Mouse (Mus musculus): ENCODE results near the gene Ttc4. TPM values are rescaled to one million over a fixed set of nuclear protein-coding genes. Genes with fewer than 3 reads are reported as not detected.

The Ttc4 gene
- total and polyA plus RNA-seq, 3 experiments = 54.8 TPM; not detected in 1

DNA sequence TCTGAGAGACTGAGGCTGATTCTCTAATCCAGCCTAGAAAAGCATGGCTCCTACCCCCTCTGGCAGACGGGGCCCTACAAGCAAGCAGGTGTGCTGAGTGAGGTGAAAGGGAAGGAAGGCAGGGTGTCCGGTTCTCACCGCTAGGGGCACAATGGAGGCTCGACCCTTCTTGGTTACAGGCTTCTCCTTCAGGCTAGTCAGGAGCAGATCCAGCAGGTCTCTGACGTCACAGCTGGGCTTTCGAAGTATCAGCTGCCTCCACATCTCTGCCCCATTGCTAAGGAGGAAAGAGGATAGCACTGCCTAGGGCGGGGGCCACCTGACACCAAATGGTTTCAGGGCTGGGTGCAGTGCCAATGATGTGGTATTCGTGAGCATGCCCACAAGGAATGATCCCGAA, 21.2 kb upstream of the Ttc4 start:
- TF ChIP-seq UBTF (IDR thresholded peaks at IDR 0.05; ENCODE audit: borderline replicate concordance, insufficient read depth, low read depth, low read length) = no peak
- TF ChIP-seq MAZ (IDR thresholded peaks at IDR 0.05; ENCODE audit: low read depth, low read length) = no peak
- Histone ChIP-seq H3K4me1 (ENCODE audit: control insufficient read depth in 1 of 2, insufficient read depth in 2 of 2, low read length in 2 of 2) (no peaks in the 10 kb centered on the region), H3K27me3 (ENCODE audit: control insufficient read depth in 1 of 2, insufficient read depth in 2 of 2, low read length in 2 of 2) (peaks cover 0 to 22% of the 10 kb centered on the region in 2 experiments; a peak in 3 of 4 replicates), H3K4me3 (ENCODE audit: control insufficient read depth in 1 of 2, insufficient read depth in 1 of 2, low read depth in 2 of 2, low read length in 2 of 2) (no peak overlapping the region), H3K36me3 (ENCODE audit: control insufficient read depth in 1 of 2, insufficient read depth in 2 of 2, low read length in 2 of 2) (no peaks in the 10 kb centered on the region), H3K9me3 (replicated peaks; ENCODE audit: insufficient read depth, low read length) (no peaks in the 10 kb centered on the region), H3K27ac (ENCODE audit: control insufficient read depth, low read depth, low read length) (no peak overlapping the region), H3K79me2 (ENCODE audit: control insufficient read depth, insufficient read depth, low read length, poor library complexity) (no peaks in the 10 kb centered on the region), H3K9ac (ENCODE audit: control insufficient read depth, low read depth, low read length, poor library complexity, severe bottlenecking) (no peak overlapping the region)
- DNase-seq (ENCODE audit: low read depth, low spot score) = no peak

DNA sequence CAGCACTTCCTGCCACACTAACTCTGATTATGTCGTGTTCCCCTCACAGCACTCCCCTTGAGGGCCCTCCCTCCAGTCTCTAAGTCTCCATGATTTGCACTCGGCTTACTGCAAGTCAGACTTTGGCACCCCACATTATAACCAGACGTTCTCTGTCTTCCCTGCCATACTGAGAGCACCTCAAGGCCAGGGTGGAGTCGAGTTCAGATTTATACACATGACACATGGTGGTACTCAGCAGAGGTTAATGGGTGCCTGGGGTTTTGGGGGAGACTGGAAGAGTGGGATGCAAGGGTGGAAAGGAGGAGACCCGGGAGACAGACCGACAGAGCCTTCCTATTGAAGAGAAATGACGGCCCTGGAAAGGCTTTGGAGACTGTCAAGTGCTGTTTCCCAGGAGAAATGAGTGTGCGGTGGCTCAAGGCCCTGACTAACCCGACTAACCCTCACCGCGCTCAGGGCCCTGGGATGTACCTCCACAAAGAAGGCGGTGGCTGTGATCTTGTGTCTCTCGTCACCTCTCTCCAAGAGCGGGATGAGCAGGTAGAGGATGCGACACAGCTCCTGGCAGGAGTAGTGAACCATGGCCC, 15.2 kb upstream of the Ttc4 start:
- no peak for DNase-seq (ENCODE audit: low read depth, low spot score)
- H3K79me2 ChIP-seq (ENCODE audit: control insufficient read depth, insufficient read depth, low read length, poor library complexity) = no peaks in the 10 kb centered on the region
- no peak overlapping the region for H3K27ac ChIP-seq (ENCODE audit: control insufficient read depth, low read depth, low read length)
- H3K36me3 ChIP-seq (ENCODE audit: control insufficient read depth in 1 of 2, insufficient read depth in 2 of 2, low read length in 2 of 2) = no peaks in the 10 kb centered on the region
- peaks cover 2 to 10% of the 10 kb centered on the region in 2 experiments; a peak in 2 of 4 replicates for H3K27me3 ChIP-seq (ENCODE audit: control insufficient read depth in 1 of 2, insufficient read depth in 2 of 2, low read length in 2 of 2)
- no peak for TF ChIP-seq ZKSCAN1 (IDR thresholded peaks at IDR 0.05; ENCODE audit: low read depth, low read length)
- TF ChIP-seq NRF1 (IDR thresholded peaks at IDR 0.05; ENCODE audit: insufficient read depth, low read depth, low read length, poor library complexity, severe bottlenecking) = no peak
- TF ChIP-seq TAL1 (IDR thresholded peaks at IDR 0.05; ENCODE audit: low read length) = no peak
- TF ChIP-seq USF1 (IDR thresholded peaks at IDR 0.05; ENCODE audit: low read depth, low read length) = no peak
- TF ChIP-seq E2F4 (IDR thresholded peaks at IDR 0.05; ENCODE audit: borderline replicate concordance, low read depth, low read length) = no peak
- no peak for TF ChIP-seq SMC3 (IDR thresholded peaks at IDR 0.05; ENCODE audit: low read depth, low read length)
- no peak for TF ChIP-seq TBP (IDR thresholded peaks at IDR 0.05; ENCODE audit: low read depth, low read length)
- TF ChIP-seq ETS1 (IDR thresholded peaks at IDR 0.05; ENCODE audit: low read depth, low read length) = no peak
- TF ChIP-seq JUND (IDR thresholded peaks at IDR 0.05; ENCODE audit: low read depth, low read length) = no peak
- TF ChIP-seq MEF2A (IDR thresholded peaks at IDR 0.05; ENCODE audit: extremely low read depth, insufficient replicate concordance, low read depth, low read length, poor library complexity, severe bottlenecking) = no peak
- TF ChIP-seq EP300 (IDR thresholded peaks at IDR 0.05; ENCODE audit: low read depth in 1 of 2, low read length in 2 of 2) = no peak
- TF ChIP-seq RAD21 (IDR thresholded peaks at IDR 0.05; ENCODE audit: low read depth, low read length) = no peak
- no peak for TF ChIP-seq CTCF (IDR thresholded peaks at IDR 0.05 in 2 of 3, conservative IDR thresholded peaks at IDR 0.05 in 1 of 3; ENCODE audit: control insufficient read depth in 1 of 3, insufficient read depth in 1 of 3, low read depth in 2 of 3, low read length in 3 of 3, poor library complexity in 1 of 3, severe bottlenecking in 1 of 3)
- TF ChIP-seq MAZ (IDR thresholded peaks at IDR 0.05; ENCODE audit: low read depth, low read length) = no peak
- TF ChIP-seq GABPA (IDR thresholded peaks at IDR 0.05; ENCODE audit: low read depth, low read length) = no peak
- no peak for TF ChIP-seq CHD2 (IDR thresholded peaks at IDR 0.05; ENCODE audit: low read length)
- H3K9ac ChIP-seq (ENCODE audit: control insufficient read depth, low read depth, low read length, poor library complexity, severe bottlenecking) = no peak overlapping the region
- H3K9me3 ChIP-seq (replicated peaks; ENCODE audit: insufficient read depth, low read length) = no peaks in the 10 kb centered on the region
- no peaks in the 10 kb centered on the region for H3K4me1 ChIP-seq (ENCODE audit: control insufficient read depth in 1 of 2, insufficient read depth in 2 of 2, low read length in 2 of 2)
- no peak overlapping the region for H3K4me3 ChIP-seq (ENCODE audit: control insufficient read depth in 1 of 2, insufficient read depth in 1 of 2, low read depth in 2 of 2, low read length in 2 of 2)
